Mouse (Mus musculus) kidney, adult 2 months (tissue): Measurements from ENCODE around the gene Serpinb8. TPM values are rescaled to one million over a fixed set of nuclear protein-coding genes. Genes with fewer than 3 reads are reported as not detected.

Experiments
- DNase-seq: peaks from one replicate; pipeline ENCODE4 v3.0.0; 2021
- H3K27ac ChIP-seq: fragments of 200-500 bp; 2 replicates; pipeline ENCODE4 v1.5.1; 2012; ENCODE audit warnings: low read depth, low read length, control low read depth, inconsistent platforms; ENCODE audit not compliant: insufficient read depth
- H3K27me3 ChIP-seq: fragments of 200-500 bp; replicated peaks from 2 replicates; pipeline ENCODE4 v1.6.1; 2012; ENCODE audit warnings: mild to moderate bottlenecking, moderate library complexity, low read length, inconsistent platforms; ENCODE audit not compliant: control insufficient read depth, insufficient read depth
- H3K36me3 ChIP-seq: fragments of 200-500 bp; 2 replicates; pipeline ENCODE4 v1.6.1; 2012; ENCODE audit warnings: mild to moderate bottlenecking, moderate library complexity, low read length, inconsistent platforms; ENCODE audit not compliant: control insufficient read depth, insufficient read depth
- H3K4me1 ChIP-seq: fragments of 200-500 bp; 2 replicates; pipeline ENCODE4 v1.6.1; 2011; ENCODE audit warnings: low read length; ENCODE audit not compliant: control insufficient read depth, insufficient read depth
- H3K4me3 ChIP-seq: fragments of 200-500 bp; 2 replicates; pipeline ENCODE4 v1.5.1; 2011; ENCODE audit warnings: mild to moderate bottlenecking, low read depth, low read length, control low read depth; ENCODE audit not compliant: insufficient read depth
- CTCF ChIP-seq: fragments of 200-500 bp; conservative IDR thresholded peaks from 2 replicates; pipeline ENCODE4 v1.5.1; 2011; ENCODE audit warnings: low read depth, mild to moderate bottlenecking, control low read depth, low read length, moderate library complexity, mixed read lengths; ENCODE audit not compliant: insufficient read depth, insufficient read length
- POLR2A ChIP-seq: fragments of 200-500 bp; IDR thresholded peaks from one replicate; pipeline ENCODE4 v1.6.1; 2011; ENCODE audit warnings: low read depth, low read length, control low read depth
- WGBS: fragments of 180-500 bp; shearing (Covaris S2); methylation state at CpG from one replicate; pipeline ENCODE4 v1.1.7; 2018; 5-methylcytosine and 5-hydroxymethylcytosine counted together
- polyA plus RNA-seq: library from polyadenylated mRNA; depleted of rRNA; stranded (reverse); fragments of >200 nt; gene quantifications from 2 replicates; pipeline ENCODE4 v1.2.3, GENCODE M21; 2012; rRNA removed

Gene Serpinb8
- polyA plus RNA-seq, result 7.5 and 11.0 TPM in 2 replicates

GRCm38 (mm10) chr1:107589691-107590470, at the start of gene Serpinb8:
Serpinb8 (plus strand) TSS chr1:107590006.
- TF ChIP-seq CTCF (no peak), POLR2A (no peak)
- H3K4me3 ChIP-seq, result peak within 1 kb of the TSS; percentile 45
- H3K27ac ChIP-seq, result peak within 1 kb of the TSS; percentile 41
- H3K4me1 ChIP-seq, result peaks cover 11% of the 10 kb centered on the region; the same call in 1 of the 2 replicates
- DNase-seq, result peak; percentile 82
- no peaks in the 10 kb centered on the region for H3K36me3 ChIP-seq
- WGBS, result 13% methylated on average over 10 of the region's 10 CpGs
- no peaks in the 10 kb centered on the region for H3K27me3 ChIP-seq

DNA sequence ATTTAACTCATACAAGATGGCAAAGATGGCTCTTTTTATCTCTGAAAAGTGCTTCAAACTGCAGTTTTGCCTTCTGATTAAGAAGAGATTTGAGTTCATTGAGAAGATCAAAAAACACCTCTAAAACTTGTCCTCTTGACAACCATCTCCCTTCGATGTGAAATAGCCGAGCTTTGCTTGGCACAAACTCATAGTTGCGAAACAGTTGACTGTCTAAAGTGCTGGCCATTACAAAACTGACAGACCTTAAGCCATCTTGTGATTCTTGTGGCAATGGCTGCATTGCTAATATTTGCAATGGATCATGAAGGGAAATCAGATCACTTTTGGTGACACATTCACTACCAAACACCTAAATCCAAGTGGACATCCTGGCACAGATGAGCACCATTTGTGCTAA, 30.3 kb upstream of the Serpinb8 start:
- no peaks in the 10 kb centered on the region for H3K36me3 ChIP-seq
- no peak for TF ChIP-seq CTCF
- TF ChIP-seq POLR2A, result no peak
- no peaks in the 10 kb centered on the region for H3K4me1 ChIP-seq
- no peak for DNase-seq
- H3K27me3 ChIP-seq, result no peaks in the 10 kb centered on the region
- H3K4me3 ChIP-seq, result no peak overlapping the region
- 84% methylated on average over 3 of the region's 3 CpGs for WGBS
- H3K27ac ChIP-seq, result no peak overlapping the region

- H3K36me3 ChIP-seq, result no peaks in the 10 kb centered on the region
- H3K4me3 ChIP-seq, result no peak overlapping the region
- DNase-seq, result no peak
- H3K4me1 ChIP-seq, result no peaks in the 10 kb centered on the region
- no peak overlapping the region for H3K27ac ChIP-seq
- TF ChIP-seq CTCF (no peak), POLR2A (no peak)
- WGBS, result 73% methylated on average over 1 of the region's 1 CpGs
- H3K27me3 ChIP-seq, result no peaks in the 10 kb centered on the region
Measured at GRCm38 (mm10) chr1:107562110-107562509, 27.7 kb upstream of the Serpinb8 start.

- Histone ChIP-seq H3K27ac (no peak overlapping the region), H3K27me3 (no peaks in the 10 kb centered on the region), H3K4me1 (no peaks in the 10 kb centered on the region), H3K4me3 (no peak overlapping the region), H3K36me3 (no peaks in the 10 kb centered on the region)
- TF ChIP-seq CTCF (no peak), POLR2A (no peak)
- DNase-seq, result peak; percentile 28
Measured at GRCm38 (mm10) chr1:107565644-107566043, 24.2 kb upstream of the Serpinb8 start.

DNA sequence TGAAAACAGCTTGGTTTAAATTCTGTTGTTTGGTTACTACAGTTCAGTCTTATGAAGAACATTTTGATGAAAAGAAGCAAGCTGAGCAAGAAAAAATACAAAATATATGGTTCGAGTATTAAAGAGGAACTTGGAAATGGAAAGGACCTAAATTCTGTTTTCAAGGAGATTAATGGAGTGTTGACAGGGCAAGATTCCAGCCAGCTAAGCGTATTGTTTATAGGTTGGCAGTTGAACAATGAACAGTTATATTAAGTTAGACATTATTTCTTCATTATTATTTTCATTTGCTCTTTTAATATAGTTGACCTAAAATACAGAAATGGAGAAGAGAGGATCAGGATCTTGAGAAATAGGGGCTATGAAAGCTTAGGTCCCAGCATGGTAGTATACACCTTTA, 13.7 kb upstream of the Serpinb8 start:
- Histone ChIP-seq H3K27me3 (no peaks in the 10 kb centered on the region), H3K36me3 (no peaks in the 10 kb centered on the region), H3K27ac (no peak overlapping the region), H3K4me1 (no peaks in the 10 kb centered on the region), H3K4me3 (no peak overlapping the region)
- no peak for TF ChIP-seq POLR2A
- TF ChIP-seq CTCF, result no peak
- 67% methylated on average over 2 of the region's 2 CpGs for WGBS
- no peak for DNase-seq

GRCm38 (mm10) chr1:107577514-107577913, 12.3 kb upstream of the Serpinb8 start:
- Histone ChIP-seq H3K36me3 (no peaks in the 10 kb centered on the region), H3K4me1 (no peaks in the 10 kb centered on the region), H3K27ac (no peak overlapping the region), H3K4me3 (no peak overlapping the region), H3K27me3 (no peaks in the 10 kb centered on the region)
- DNase-seq, result no peak
- TF ChIP-seq CTCF (no peak), POLR2A (no peak)
- WGBS, result 61% methylated on average over 1 of the region's 1 CpGs

DNA sequence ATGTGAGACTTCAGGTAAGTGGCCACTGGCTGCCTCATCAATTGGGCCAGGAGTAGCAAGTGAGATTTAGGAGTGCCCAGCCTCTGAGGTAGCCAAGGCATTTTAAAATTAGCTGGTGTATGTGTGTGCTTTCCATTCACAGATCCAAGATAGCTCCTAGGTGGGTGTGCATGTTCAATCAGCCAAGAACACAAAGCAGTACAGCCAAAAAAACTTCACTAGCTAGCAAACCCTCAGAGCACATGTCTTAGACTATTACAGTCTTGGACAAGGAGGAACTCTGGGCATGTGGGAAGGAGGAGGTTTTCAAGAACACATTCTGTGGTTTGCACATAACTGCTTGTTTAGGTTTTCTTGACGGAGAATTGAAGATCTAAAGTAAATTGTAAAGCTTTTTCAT, 8.6 kb upstream of the Serpinb8 start:
- Histone ChIP-seq H3K4me1 (no peaks in the 10 kb centered on the region), H3K27ac (no peak overlapping the region), H3K36me3 (no peaks in the 10 kb centered on the region), H3K4me3 (no peak overlapping the region), H3K27me3 (no peaks in the 10 kb centered on the region)
- no peak for TF ChIP-seq CTCF
- no peak for DNase-seq
- 83% methylated on average over 1 of the region's 1 CpGs for WGBS
